Mouse (Mus musculus): Measurements from ENCODE around the gene Ttll3.

The Ttll3 gene

DNA sequence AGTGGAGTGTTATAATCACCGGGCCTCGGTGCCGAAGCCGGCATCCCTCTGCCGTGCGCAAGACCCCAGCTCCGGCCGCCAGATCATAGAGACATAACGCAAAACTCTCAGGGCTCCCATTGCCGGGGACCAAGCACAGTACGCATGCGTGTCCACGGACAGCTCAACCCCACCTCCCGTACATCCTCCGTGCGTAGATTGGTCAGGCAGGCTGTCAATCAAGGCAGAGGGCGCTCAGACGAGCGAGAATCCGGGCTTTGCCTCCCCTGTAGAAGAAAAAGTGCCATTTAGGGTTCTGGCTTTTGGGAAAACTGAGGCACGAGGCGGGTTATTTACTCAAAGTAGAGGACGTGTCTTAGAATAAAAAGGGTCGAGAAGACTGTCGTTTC, 30.1 kb downstream of the Ttll3 start, which contains the start of gene Rpusd3:
Rpusd3 (minus strand) TSS at position 142 of the 389 bp plus-strand sequence.
- DNase-seq (ENCODE audit: low spot score in 2 of 2), result peak; percentile 97

DNA sequence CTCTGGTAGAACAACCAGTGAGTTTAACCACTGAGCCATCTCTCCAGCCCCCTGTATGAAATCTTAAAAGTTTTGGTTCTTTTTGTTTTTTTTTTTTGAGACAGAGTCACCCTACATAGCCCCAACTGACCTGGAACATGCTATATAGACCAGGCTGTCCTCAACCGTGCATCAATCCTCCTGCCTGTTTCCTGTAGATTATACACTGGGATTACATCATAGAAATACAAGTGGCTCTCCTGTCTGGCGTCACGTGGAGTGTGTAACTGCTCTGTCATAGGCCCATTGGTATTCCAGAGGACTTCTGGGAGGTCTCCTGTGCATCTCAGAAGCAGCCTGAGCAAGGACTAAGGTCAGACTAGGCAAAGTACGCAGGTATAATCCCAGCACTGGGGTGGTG, 33.9 kb downstream of the Ttll3 start:
- no peak for DNase-seq (ENCODE audit: low spot score in 2 of 2)

DNA sequence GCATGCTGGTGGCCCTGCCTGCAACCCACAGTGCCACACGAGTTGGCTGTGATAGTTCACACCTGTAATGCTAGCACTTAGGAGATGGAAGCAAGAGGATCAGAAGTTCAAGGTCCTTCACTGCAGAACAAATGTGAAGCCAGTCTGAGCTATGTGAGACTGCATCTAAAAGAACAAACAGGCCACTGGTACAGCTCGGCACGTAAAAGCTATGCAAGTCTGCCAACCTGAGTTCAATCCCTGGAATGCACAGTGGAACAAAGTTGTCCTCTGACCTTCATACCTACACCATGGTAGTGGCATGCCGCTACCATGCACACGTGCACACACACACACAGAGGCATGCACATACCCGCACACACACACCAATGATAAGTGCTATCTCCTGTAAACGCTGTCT, 35.1 kb downstream of the Ttll3 start:
- DNase-seq (ENCODE audit: low spot score in 2 of 2), result no peak

DNA sequence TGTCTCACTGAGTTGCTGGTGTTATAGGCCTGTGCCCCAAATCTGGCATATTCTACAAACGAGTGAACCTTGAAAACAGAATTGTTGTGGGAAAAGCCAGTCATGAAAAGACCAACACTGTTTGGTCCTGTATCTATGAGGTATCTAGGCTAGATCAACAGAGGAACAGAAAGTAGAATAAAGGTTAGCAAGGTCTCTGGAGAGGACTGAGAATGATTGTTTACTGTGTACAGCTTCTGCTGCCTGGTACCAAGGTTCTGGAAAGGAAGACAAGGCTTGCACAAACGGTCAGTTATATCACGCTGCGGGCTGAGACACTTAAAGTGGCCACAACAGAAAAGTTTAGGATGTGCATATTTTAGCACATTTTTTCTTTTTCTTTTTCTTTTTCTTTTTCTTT, 37.6 kb downstream of the Ttll3 start:
- DNase-seq (ENCODE audit: low spot score in 2 of 2), result no peak

DNA sequence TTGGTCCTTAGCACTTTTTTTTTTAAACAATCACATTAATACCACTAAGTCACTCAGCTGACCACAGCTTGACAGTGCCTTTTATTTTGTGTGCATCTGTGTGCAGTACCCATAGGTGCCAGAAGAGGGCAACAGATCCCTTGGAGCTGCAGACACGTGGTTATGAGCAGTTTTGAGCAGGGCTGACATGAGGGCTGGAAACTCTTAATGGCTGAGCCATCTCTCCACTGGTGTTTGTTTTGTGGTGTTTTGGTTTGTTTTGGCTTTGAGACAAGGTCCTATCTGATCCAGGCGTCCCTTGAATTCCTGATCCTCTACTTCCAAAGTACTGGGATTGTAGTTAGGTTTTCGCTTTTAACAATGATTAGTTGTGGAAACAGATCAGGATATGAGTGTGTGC, 38.3 kb downstream of the Ttll3 start:
- peak in 1 of 2 experiments; percentile 33 for DNase-seq (ENCODE audit: low spot score in 2 of 2)

DNA sequence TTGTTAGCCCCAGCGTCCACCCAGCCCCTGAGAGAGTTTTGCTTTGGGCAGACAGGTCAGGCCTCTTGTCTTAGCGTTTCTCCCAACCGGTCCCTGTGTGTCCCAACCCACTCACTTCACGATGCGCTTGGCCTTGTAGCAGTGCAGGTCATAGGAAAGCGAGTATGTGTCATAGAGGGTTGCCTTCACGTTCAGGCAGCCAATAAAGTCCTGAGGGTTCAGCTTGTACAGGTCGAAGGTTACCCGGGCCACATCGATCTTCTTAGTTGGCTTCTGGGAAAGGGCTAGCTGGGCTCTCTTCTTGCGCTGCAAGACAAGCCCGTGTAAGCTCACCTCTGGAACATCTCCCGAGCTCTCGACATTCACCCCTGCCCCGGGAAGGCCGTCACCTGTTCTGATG, 38.9 kb downstream of the Ttll3 start:
- DNase-seq (ENCODE audit: low spot score in 2 of 2), result no peak

DNA sequence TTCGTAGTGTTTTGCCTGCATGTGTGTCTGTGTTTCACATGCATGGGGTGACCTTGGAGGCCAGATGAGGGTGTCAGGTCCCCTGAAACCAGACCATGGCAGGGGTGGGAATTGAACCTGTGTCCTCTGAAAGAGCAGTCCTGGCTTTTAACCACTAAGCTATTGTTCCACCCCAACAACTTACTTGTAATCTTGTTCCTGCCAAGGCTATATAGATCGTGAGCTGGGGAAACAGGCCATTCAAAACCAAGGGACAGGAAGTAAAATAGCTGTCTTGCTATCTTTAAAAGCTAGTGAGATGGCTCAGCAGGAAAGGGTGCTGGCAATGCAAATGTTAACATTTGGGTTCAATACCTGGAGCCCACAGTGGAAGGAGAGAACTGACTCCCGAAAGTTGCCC, 40.9 kb downstream of the Ttll3 start:
- no peak for DNase-seq (ENCODE audit: low spot score in 2 of 2)

DNA sequence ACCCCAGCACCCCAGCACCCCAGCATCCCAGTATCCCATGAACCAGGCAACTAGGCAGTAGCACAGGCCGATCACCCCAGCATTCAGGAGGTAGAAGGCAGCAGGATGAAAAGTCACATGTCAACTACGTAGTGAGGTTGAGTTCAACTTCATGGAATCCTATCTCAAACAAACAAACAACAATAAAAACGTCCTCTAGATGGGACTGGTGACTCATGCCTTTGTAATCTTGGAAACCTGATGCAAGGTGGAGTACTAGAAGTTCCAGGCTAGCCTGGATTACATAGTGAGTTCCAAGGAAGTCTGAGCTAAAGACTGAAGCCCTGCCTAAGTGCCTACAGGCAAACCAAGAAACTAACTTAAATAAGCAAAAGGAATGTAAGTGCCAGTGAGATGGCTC, 41.8 kb downstream of the Ttll3 start:
- no peak for DNase-seq (ENCODE audit: low spot score in 2 of 2)

DNA sequence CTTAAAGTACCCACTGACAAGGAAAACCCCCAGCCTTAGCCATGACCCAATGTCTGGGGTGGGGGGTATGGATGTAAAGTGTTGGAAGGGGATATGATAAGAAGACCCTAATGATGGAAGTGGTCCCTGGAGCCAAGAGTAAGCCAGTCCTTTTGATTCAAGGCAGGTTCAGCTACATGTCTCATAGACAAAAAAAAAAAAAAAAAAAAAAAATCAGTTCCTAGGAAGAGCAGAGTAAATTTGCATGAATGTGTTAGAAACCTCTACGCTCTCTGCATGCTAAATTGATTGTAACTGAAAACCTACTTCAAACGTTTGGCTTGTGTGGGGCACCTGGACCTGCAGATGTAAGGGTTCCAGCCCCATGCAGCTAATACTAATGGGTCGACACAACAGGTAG, 42.7 kb downstream of the Ttll3 start:
- no peak for DNase-seq (ENCODE audit: low spot score in 2 of 2)

DNA sequence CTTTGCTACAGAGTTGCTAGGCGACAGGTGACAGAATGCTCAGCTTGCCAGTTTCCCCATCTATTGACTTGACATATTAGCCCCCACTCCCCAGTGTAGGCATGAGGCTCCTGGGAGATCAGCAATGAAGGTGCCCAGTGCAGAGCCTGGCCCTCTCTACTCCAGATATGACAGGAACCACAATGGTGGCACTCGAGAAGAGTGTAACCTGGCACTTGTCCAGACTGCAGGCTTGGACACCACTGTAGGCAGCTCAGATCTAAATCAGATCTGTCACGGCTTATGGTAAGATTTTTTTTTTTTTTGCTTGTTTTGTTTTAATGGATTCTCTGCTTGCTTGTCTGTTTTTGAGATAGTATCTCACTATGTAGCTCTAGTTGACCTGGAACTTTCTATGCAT, 44.6 kb downstream of the Ttll3 start:
- DNase-seq (ENCODE audit: low spot score in 2 of 2), result no peak

DNA sequence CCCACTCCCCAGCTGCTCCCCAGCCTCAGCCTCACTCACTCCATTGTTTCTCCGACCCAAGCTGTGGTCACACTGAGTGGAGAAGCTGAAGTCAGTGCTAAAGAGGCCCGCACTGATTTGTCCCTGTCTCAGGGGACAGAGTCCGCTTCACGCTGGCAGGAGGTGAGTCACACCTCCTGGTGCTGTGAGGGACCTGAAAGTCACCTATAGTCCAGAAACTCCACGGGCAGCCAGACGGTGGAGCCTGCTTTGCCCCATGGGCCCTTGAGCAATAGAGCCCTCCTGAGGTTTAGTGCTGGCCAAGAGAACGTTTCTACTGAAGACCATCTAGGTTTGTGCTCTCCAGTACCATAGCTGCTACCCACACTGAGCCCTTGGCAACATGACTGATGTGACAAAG, 45.6 kb downstream of the Ttll3 start:
- peak in 1 of 2 experiments; percentile 60 for DNase-seq (ENCODE audit: low spot score in 2 of 2)

DNA sequence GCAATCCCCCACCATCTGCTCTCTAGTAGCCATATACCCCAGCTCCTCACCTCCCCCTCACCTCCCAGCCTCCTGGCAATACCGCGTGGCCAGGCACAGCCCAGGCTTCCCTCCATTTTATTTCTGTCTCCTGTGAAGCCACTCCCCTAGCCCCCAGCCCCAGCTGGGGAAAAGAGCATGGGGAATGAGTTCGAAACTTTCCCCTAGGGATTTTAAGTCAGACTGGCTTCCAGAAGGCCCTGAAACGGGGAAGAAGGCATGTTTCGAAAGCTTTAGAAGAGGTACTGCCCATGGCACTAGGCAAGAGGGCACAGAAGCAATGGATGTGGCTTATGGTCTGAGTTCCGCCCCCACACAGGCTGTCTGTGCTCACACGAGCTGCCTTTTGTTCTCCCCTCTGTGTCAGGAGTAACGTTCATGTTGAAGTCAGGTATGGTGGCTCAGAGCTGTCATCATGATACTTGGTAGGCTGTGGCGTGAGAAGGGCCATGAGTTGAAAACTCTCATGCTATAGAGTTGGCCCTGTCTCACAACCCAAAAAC, 46.7 kb downstream of the Ttll3 start, which contains the start of gene Cidec:
Cidec (minus strand) TSS at position 97 of the 542 bp plus-strand sequence.
- DNase-seq (ENCODE audit: low spot score in 2 of 2), result peak in 1 of 2 experiments; percentile 44

DNA sequence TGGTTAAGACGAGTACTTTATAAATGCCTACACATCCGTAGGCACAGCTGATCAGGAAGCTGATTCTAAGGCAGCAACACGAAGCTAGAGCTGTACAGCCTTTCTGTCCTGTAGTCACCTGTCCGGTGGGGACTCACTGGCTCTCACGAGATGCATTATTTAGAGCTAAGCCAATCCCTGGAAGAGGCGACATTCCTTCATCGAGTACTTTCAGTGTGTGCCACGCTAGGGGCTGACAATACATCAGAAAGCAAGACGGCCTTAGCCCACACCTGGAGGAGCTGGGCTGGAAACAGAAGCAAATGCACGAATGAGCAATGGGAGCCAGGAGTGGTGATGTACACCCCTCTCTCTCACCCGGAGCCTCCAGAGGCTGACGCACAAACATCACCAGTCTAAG, 48.1 kb downstream of the Ttll3 start:
- no peak for DNase-seq (ENCODE audit: low spot score in 2 of 2)

DNA sequence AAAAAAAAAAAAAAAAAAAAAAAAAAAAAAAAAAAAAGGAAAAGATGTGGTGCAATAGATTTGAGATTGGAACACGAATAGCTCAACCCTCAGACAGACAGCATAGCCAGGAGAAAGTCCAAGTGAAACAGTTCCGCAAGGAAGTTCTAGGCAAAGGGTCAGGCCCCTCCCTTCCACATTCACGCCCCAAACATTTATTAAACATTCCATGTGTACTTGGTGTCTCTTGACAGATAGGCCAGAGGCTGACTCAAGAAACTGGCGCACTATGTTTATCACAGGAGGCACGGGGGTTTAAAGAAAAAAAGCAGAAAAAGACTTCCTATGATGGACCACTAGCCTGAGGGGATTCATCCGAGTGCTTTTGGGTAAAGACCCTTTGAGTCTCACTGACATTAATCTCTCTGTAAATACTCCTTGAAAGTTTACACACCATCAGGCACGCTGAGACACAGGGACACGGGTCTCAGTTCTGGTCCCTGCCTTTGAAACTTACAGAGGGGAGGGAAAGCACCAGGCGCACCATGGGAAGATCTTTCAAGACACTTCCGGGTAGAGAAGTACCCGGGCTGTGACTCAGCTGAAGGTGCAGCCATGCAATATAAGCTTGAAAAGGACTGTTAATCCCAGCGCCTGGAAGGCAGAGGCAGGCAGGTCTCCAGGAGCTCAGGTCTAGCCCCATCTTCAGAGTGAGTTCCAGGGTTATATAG, 49.8 kb downstream of the Ttll3 start:
- peak in 1 of 2 experiments; percentile 46 for DNase-seq (ENCODE audit: low spot score in 2 of 2)

DNA sequence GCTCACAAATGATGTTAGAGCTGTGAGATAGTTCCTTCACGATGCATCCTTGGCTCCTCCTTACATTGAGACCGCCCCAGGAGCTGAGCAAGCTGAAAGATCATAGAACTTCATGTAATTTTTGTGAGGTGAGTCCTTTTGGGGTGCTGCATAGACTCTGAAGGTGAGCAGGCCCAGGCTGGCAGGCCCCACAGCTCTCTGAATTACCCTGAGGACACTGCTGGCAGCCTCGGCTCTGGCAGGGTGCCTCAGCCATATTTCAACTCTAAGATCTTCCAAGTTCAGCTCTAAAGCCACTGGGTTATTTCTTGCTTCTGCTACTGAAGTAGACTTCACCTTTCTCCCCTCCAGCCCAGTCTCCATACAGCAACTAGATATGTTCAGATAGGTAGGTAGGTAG, 51.6 kb downstream of the Ttll3 start:
- DNase-seq (ENCODE audit: low spot score in 2 of 2), result peak in 1 of 2 experiments; percentile 34

DNA sequence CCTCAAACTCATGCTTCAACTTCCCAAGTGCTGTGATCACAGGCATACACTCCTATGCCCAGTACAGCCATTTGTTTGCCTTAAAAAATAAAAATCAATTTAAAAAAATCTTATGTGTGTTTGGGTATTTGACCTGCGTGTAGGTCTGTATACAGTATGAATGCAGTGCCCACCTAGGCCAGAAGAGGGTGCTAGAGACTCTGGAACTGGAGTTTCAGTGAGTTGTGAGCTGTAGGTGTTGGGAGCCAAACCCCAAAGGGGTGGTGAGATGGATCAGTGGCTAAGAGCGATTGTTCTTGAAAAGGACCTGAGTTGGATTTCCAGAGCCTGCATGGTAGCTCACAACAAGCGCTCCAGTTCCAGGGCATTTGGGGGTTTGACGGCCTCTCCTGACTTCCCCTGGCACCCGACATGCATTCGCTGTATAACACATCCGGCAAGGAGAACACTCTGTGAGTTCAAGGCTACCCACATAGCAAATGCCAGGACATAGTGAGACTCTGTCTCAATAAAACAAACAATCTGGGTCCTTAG, 52.2 kb downstream of the Ttll3 start:
- peak; percentile 69 to 76 for DNase-seq (ENCODE audit: low spot score in 2 of 2)

DNA sequence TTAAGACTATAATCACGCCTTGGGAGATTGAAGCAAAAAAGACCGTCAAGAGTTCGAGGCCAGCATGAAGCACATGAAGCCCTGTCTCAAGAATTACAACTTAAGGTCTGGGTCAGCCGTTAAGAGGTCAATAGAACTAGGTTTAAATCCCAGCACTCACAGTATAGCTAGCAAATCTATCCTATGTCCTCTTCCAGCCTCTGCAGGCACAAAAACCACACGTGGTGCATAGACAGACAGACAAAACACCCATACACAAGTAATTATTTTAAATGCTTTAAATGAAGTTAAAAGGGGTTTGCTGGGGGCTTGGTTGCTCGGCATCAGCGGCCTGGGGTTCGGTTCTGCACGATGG, 53.0 kb downstream of the Ttll3 start:
- no peak for DNase-seq (ENCODE audit: low spot score in 2 of 2)

DNA sequence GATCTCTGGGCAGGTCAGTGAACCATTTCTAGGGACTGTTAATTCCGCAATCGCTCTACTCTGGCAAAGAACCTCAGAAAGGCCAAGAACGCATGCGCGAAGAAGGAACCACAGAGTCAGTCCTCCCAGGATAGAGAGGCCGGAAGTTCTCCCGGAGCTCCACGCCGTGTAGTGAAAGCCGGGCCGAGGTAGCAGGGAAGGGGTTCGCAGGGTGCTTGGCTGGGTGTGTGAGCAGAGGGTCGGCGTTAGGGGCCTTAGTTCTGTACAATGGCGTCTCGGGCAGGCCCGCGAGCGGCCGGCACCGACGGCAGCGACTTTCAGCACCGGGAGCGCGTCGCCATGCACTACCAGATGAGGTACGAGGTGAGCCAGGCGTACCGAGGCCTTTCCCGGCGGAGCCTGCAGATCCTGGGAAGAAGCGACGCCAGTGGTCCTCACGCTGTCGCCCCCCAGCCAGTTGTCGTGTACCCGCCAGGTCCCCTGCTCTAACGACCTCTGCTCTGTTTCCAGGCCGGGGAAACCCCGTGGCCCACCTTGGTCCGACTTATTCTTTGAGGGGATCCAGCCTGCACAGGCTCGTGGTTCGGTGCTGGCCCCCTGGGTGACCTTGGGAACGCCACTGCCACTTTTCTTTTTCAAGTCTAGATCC, 53.5 kb downstream of the Ttll3 start, which contains the start of gene Jagn1:
Jagn1 (plus strand) TSS at position 128 of the 649 bp plus-strand sequence.
- DNase-seq (ENCODE audit: low spot score in 2 of 2), result peak; percentile 85 to 92

DNA sequence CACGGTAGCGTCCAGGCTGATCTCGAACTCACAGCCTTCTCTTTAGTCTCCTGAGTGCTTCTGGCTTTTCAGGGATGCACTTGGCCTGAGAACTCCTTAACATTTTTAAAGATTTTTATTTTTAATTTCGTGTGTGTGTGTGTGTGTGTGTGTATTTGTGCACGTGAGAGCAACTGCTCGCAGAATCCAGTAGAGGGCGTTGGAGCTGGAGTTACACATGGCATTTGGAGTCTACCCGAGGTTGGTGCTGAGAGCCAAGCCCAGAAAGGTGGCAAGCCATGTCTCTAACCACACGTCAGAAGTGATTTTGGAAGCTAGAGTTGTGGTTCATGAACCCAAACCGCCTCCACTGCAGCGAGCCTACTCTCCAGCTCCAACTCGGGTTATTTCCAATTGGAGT, 54.0 kb downstream of the Ttll3 start:
- DNase-seq (ENCODE audit: low spot score in 2 of 2), result no peak

DNA sequence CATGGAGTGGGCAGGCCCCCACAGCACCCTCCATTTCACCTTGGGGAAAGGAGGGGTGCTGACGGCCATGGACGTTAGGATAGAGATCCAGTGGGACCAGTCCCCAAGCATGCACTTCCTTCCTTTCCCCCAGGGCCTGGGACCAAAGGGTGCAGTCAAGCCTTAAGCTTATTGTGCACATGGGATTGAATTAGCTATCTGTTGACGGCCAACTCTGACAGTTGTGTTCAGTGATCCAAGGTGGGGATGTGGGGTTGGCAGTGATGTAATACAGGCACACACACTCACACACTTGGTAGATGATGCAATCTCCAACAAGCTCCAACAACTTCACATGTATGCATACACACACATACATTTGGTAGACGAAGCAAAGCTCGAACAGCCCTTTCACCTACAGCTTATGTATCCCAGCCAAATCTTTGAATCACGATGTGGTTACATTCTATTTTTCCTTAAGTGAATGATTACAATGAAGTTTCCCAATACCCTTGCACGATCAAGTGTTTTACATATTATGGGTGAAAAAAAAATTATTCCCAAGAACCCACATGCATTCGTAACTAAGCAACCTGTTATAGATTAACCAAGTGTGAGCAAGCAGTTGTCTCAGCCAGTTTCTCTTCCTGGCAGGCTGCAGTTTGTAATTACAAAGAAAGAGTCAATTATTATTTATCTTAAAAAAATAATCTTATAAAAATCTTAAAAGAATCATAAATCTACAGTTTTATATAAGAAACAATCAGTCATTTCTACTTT, 55.3 kb downstream of the Ttll3 start:
- DNase-seq (ENCODE audit: low spot score in 2 of 2), result no peak

DNA sequence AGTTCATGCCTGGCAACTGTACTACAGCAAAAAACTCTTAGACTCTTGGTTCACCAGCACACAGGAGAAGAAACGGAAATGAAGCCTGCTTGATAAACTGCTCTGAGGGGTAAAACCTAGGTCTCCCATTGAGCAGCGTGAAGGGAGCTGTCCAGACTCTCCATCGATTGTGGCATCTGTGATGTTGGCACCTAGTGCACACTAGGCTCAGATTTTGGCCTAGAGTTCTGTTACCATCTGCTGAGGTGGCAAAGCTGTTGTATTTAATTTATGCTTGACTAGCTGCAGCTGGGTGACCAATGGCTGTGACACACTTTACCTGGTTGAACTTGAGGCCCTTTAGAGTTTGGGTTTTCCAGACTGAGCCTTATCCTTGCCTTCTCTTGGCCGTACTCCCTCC, 58.6 kb downstream of the Ttll3 start:
- no peak for DNase-seq (ENCODE audit: low spot score in 2 of 2)

DNA sequence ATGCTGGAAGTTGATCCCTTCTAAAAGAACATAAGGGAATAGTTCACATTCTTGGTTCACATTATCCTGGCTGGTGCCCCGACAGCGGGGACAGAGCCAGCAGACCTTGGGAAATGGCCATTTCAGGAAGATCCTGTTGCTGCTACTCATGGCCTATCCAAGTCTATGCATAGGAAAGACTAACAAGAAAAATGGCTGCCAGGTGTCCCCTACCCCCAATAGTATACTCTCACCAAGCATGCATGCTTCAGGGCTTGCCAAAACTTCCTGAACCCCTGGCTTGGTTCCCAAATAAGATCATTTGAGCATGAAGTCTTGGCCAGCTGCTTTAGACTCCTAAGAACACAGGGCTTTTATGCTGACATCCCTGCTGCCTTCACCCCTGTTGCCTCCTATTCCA, 62.8 kb downstream of the Ttll3 start:
- no peak for DNase-seq (ENCODE audit: low spot score in 2 of 2)

Data from urinary bladder, postnatal 36 days (tissue).